Mouse (Mus musculus) embryo, embryonic 10.5 days (tissue): ENCODE results near the gene Hamp.

ENCODE experiments used
- DNase-seq: peaks from one replicate; pipeline ENCODE4 v3.0.0-alpha.2; 2015; ENCODE audit warnings: low spot score

Gene Hamp

GRCm38 (mm10) chr7:30943909-30944635 lies at the start of gene Hamp:
Hamp (minus strand) TSS chr7:30944032.
- DNase-seq, result no peak

- no peak for DNase-seq
These were observed 48.3 kb upstream of the Hamp start for GRCm38 (mm10) chr7:30992148-30992547.

- no peak for DNase-seq
These were observed 44.8 kb upstream of the Hamp start for GRCm38 (mm10) chr7:30988519-30989162.

- no peak for DNase-seq
These were observed 41.5 kb upstream of the Hamp start for GRCm38 (mm10) chr7:30985357-30985756.

GRCm38 (mm10) chr7:30981703-30982102 lies 37.9 kb upstream of the Hamp start:
- DNase-seq, result no peak

- DNase-seq, result peak; percentile 93
These were observed 29.9 kb upstream of the Hamp start, which contains the start of gene Fam187b for GRCm38 (mm10) chr7:30973501-30974289. Fam187b (plus strand) TSS chr7:30973790.

GRCm38 (mm10) chr7:30973251-30973500 lies 29.3 kb upstream of the Hamp start, which contains the start of gene Lsr:
Lsr (minus strand) TSS chr7:30973464.
- peak; percentile 59 for DNase-seq

- DNase-seq, result peak; percentile 19
These were observed 28.8 kb upstream of the Hamp start for GRCm38 (mm10) chr7:30972426-30973250.

GRCm38 (mm10) chr7:30971901-30972300 lies 28.1 kb upstream of the Hamp start:
- DNase-seq, result no peak

- DNase-seq, result no peak
These were observed 25.3 kb upstream of the Hamp start for GRCm38 (mm10) chr7:30969174-30969573.

- no peak for DNase-seq
These were observed 24.8 kb upstream of the Hamp start for GRCm38 (mm10) chr7:30968611-30969010.

GRCm38 (mm10) chr7:30966657-30967056 lies 22.8 kb upstream of the Hamp start:
- no peak for DNase-seq

- DNase-seq, result no peak
These were observed 21.8 kb upstream of the Hamp start for GRCm38 (mm10) chr7:30965677-30966076.

- DNase-seq, result no peak
These were observed 20.5 kb upstream of the Hamp start for GRCm38 (mm10) chr7:30964366-30964765.

- no peak for DNase-seq
These were observed 19.0 kb upstream of the Hamp start for GRCm38 (mm10) chr7:30962862-30963261.

- DNase-seq, result no peak
These were observed 16.0 kb upstream of the Hamp start for GRCm38 (mm10) chr7:30959786-30960349.

- no peak for DNase-seq
These were observed 15.1 kb upstream of the Hamp start for GRCm38 (mm10) chr7:30958866-30959487.

- DNase-seq, result peak; percentile 11
These were observed 14.5 kb upstream of the Hamp start for GRCm38 (mm10) chr7:30958109-30958865.

- peak; percentile 88 for DNase-seq
These were observed 13.5 kb upstream of the Hamp start for GRCm38 (mm10) chr7:30957367-30957783.

- peak; percentile 75 for DNase-seq
These were observed 13.0 kb upstream of the Hamp start, which contains the start of gene Usf2 for GRCm38 (mm10) chr7:30956756-30957366. Usf2 (minus strand) TSS chr7:30956803.
